Mouse (Mus musculus) brain, embryonic 14.5 days (tissue): ENCODE measurements at regions not wholly inside any gene's neighbourhood (a gene's known extent, or its start where the extent isn't known, plus 50 kb on each side); places are given as distances from the start of the nearest gene placed in this dataset.

Experiments
- DNase-seq: peaks from one replicate; pipeline ENCODE4 v3.0.0-alpha.2; 2011; ENCODE audit warnings: low read depth
- CTCF ChIP-seq: fragments of 200-500 bp; IDR thresholded peaks from 2 replicates; pipeline ENCODE4 v1.5.1; 2012; ENCODE audit warnings: inconsistent platforms, mild to moderate bottlenecking, moderate library complexity, borderline replicate concordance; ENCODE audit not compliant: insufficient read depth, insufficient read length; ENCODE audit errors: extremely low read depth
- POLR2A ChIP-seq: fragments of 200-500 bp; IDR thresholded peaks from 2 replicates; pipeline ENCODE4 v1.6.1; 2012; ENCODE audit warnings: mild to moderate bottlenecking, inconsistent platforms, borderline replicate concordance; ENCODE audit not compliant: poor library complexity, insufficient read depth, insufficient read length, severe bottlenecking; ENCODE audit errors: extremely low read depth

- TF ChIP-seq POLR2A (no peak), CTCF (no peak)
- DNase-seq = no peak
Observed at GRCm38 (mm10) chr8:115522527-115522926, 185.1 kb downstream of the Maf start.

DNA sequence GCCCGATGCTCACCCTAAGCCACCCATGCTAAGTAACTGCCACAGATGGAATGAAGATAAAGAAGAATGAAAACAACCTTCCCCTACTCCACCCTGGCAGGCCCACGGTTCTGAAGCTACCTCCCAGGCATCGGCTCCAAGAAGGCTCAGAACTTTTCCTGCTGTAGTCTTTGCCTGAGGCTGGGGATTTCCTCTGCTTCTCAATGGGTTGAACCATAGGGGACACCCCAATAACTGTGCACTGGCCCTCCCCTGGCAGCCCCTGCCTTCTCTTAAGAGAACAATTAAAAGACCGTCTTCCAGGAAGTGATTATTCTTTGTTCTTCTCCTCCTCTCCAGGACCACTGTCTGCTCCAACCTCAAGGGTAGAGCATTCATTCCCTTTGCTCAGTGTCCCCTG lies 191.9 kb downstream of the Maf start:
- TF ChIP-seq POLR2A = no peak
- TF ChIP-seq CTCF = no peak
- DNase-seq = no peak

DNA sequence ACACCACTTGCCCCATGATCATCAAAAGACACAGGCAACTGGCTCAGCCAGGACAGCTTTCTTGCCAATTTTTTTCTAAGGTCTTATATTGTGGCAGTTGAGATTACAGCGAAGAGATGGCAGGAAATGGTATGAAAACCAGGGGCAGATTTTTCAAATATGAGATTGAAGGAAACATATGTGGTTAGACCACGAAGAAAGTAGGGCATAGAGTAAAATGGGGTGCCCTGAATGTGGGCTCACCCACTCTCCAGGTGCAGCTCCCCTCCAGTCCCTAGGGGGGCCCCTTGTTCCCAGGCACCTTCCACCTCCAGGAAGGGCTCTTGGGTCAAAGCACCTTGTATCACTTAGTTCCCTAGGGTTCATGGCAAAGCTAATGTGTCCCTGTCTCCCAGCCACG lies 193.1 kb downstream of the Maf start:
- DNase-seq = no peak
- no peak for TF ChIP-seq CTCF
- TF ChIP-seq POLR2A = no peak

GRCm38 (mm10) chr8:115507180-115507579 lies 200.4 kb downstream of the Maf start:
- DNase-seq = no peak
- TF ChIP-seq POLR2A (no peak), CTCF (no peak)

- TF ChIP-seq CTCF (no peak), POLR2A (no peak)
Observed at GRCm38 (mm10) chr8:115506741-115507140, 200.9 kb downstream of the Maf start.

DNA sequence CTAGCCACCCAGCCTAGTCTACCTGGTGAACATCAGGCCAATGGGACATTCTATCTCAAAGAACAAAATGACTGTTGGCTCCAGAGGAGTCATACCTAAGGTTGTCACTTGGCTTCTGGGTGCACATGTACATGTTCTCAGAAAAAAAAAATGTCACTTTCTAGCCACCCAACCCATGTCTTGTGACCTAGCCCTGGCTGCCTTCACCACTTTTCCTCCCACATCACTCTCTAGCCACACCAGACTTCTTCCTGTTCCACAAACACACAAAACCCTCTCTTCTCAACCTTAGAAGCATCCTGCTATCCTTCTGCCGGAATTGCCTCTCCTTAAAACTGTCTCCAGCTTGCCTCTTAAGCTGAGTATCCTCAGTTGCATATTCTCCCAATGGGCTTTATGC lies 211.6 kb downstream of the Maf start:
- DNase-seq = no peak
- no peak for TF ChIP-seq CTCF
- no peak for TF ChIP-seq POLR2A

More at GRCm38 (mm10) chr8:115506741-115507140, 200.9 kb downstream of the Maf start:
- DNase-seq = no peak

- TF ChIP-seq POLR2A = no peak
- TF ChIP-seq CTCF = no peak
Observed at GRCm38 (mm10) chr8:115494353-115494752, 213.2 kb downstream of the Maf start.

GRCm38 (mm10) chr8:115486904-115487303 lies 220.7 kb downstream of the Maf start:
- no peak for DNase-seq
- TF ChIP-seq POLR2A = no peak
- no peak for TF ChIP-seq CTCF

More at GRCm38 (mm10) chr8:115494353-115494752, 213.2 kb downstream of the Maf start:
- no peak for DNase-seq

DNA sequence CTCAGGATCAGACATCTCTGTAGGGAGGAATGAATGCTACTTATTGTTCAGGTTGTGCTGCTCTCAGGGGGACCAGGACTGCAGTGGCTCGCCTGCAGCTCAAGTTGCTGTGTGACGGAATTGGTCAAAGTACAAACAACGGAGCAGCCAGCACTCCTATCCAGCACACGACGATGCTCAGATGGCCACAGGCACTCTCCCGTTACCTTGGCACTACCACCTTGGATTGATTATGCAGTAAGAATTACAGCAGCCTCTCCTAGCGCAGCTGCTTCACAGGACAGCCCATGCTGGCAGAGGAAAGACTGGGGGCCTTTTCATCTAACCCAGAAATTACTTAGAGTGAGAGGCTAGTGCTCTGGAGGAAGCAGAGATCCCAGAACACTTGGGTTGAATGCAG lies 226.5 kb downstream of the Maf start:
- DNase-seq = no peak
- TF ChIP-seq POLR2A (no peak), CTCF (no peak)

- TF ChIP-seq POLR2A = no peak
- TF ChIP-seq CTCF = no peak
- no peak for DNase-seq
Observed at GRCm38 (mm10) chr8:115478406-115479060, 229.1 kb downstream of the Maf start.

DNA sequence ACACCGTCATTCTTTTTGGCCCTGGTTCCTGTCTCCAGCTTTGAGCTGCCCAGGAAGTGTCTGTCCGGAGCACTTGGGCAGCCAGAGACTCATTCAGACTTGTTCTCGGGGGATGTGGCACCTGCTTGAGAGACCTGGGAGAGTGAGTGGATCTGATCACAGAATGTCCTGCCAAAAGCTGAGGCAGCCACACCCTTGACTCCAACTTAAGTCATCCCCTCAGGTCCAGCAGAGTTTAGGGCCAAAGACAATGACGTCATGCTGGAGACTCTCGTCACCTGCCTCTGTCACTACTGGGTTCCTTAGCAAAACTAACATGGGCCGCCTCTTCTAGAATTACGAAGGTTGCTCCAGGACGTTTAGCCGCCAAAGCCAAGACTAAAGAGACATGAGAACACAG lies 231.5 kb downstream of the Maf start:
- no peak for DNase-seq
- no peak for TF ChIP-seq POLR2A
- TF ChIP-seq CTCF = no peak

DNA sequence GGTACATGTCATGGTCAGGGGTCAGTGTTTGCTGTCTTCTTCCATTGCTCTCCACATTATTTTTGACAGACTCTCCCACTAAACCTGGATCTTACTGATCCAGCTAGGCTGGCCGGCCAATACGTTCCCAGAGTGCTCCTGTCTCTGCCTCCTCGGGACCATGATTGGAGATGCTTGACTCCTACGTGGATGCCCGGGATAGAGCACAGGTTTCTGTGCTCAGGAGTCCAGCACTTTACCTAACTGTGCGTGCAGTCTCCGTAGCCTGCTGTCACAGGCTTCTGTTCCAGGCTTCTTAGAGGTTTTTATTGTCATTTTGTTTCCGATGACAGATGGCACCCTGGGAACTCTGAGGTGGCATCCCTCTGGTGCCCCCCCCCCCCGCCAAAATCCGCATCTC lies 232.4 kb downstream of the Maf start:
- DNase-seq = no peak
- TF ChIP-seq POLR2A = no peak
- no peak for TF ChIP-seq CTCF
